Mouse (Mus musculus) ES-Bruce4 (cell line): ENCODE data around the gene Trcg1.

ENCODE experiments used
- CTCF ChIP-seq: IDR thresholded peaks from one replicate; pipeline ENCODE4 v1.8.1; 2011; ENCODE audit warnings: low read depth, low read length
- EP300 ChIP-seq: IDR thresholded peaks from 2 replicates; pipeline ENCODE4 v1.6.1; 2011; ENCODE audit warnings: low read depth, low read length; ENCODE audit not compliant: insufficient read depth
- POLR2A ChIP-seq: IDR thresholded peaks from one replicate; pipeline ENCODE4 v1.8.1; 2011; ENCODE audit warnings: low read length; ENCODE audit not compliant: insufficient read depth

- TF ChIP-seq POLR2A: no peak
- no peak for TF ChIP-seq CTCF
- no peak for TF ChIP-seq EP300
Observed at GRCm38 (mm10) chr9:57269384-57269783, 33.0 kb downstream of the Trcg1 start.
